Mouse (Mus musculus): ENCODE results near the gene Cxcr4. TPM values are rescaled to one million over a fixed set of nuclear protein-coding genes. Genes with fewer than 3 reads are reported as not detected.

The Cxcr4 gene
- total RNA-seq, 2 experiments from 2014 or later: 307 to 516 TPM

Other genes starting within 250 kb of the Cxcr4 start
- gene Mcm6, start 232.6 kb downstream of the Cxcr4 start, total RNA-seq (2015): 143 and 147 TPM in 2 replicates
- 205 and 215 TPM in 2 replicates for gene Mcm6, start 232.6 kb downstream of the Cxcr4 start, total RNA-seq (2017)
- gene Dars, start 174.9 kb downstream of the Cxcr4 start, total RNA-seq (2015): 101 and 106 TPM in 2 replicates
- gene Dars, start 174.9 kb downstream of the Cxcr4 start, total RNA-seq (2017): 149 and 150 TPM in 2 replicates

All from megakaryocyte, adult 5-6 weeks (primary cell).